Mouse (Mus musculus) megakaryocyte progenitor cell, adult 5-6 weeks (primary cell): ENCODE results near the gene S100a13. TPM values are rescaled to one million over a fixed set of nuclear protein-coding genes. Genes with fewer than 3 reads are reported as not detected.
A peak's percentile ranks its signal among the peaks of the same experiment; 100 is the strongest.

Experiments
- ATAC-seq: replicated peaks from 2 replicates; pipeline ENCODE4 v1.8.0; 2016; ENCODE audit warnings: mild to moderate bottlenecking, moderate TSS enrichment, inconsistent platforms; ENCODE audit not compliant: poor library complexity
- total RNA-seq, 2 experiments: library from RNA; stranded (forward) in 1 of 2; stranded (reverse) in 1 of 2; fragments of 157-497, 149-512 nt in 1 of 2; fragments of 200-1000 nt in 1 of 2; gene quantifications; 2 replicates each; pipeline versions ENCODE4 v1.2.3 to v1.2.4; 2015 to 2017

The S100a13 gene
- total RNA-seq, 2 experiments from 2014 or later, result 49.3 to 84.2 TPM

- ATAC-seq, result no peak
Observed at GRCm38 (mm10) chr3:90506362-90506761, 7.9 kb upstream of the S100a13 start.

- no peak for ATAC-seq
Observed at GRCm38 (mm10) chr3:90508287-90508949, 5.8 kb upstream of the S100a13 start.

- peak; percentile 80 for ATAC-seq
Observed at GRCm38 (mm10) chr3:90508950-90509746, 5.1 kb upstream of the S100a13 start, which contains the start of gene Chtop. TSS of gene Chtop (minus strand) at chr3:90509498.

GRCm38 (mm10) chr3:90509747-90510123 is 4.5 kb upstream of the S100a13 start:
- no peak for ATAC-seq

- ATAC-seq, result no peak
Observed at GRCm38 (mm10) chr3:90512276-90512675, 2.0 kb upstream of the S100a13 start.

- ATAC-seq, result no peak
Observed at GRCm38 (mm10) chr3:90512948-90513642, 1.1 kb upstream of the S100a13 start.

GRCm38 (mm10) chr3:90514691-90515090 is 456 bp downstream of the S100a13 start:
- peak; percentile 78 for ATAC-seq

GRCm38 (mm10) chr3:90515242-90515641 is 1.0 kb downstream of the S100a13 start:
- ATAC-seq, result no peak

- ATAC-seq, result no peak
Observed at GRCm38 (mm10) chr3:90515789-90516188, 1.6 kb downstream of the S100a13 start.

GRCm38 (mm10) chr3:90517711-90518110 is 3.5 kb downstream of the S100a13 start:
- no peak for ATAC-seq

- ATAC-seq, result peak; percentile 98
Observed at GRCm38 (mm10) chr3:90525421-90525820, 11.2 kb downstream of the S100a13 start.

- no peak for ATAC-seq
Observed at GRCm38 (mm10) chr3:90526076-90526475, 11.8 kb downstream of the S100a13 start.

- peak; percentile 84 for ATAC-seq
Observed at GRCm38 (mm10) chr3:90526580-90526979, 12.3 kb downstream of the S100a13 start, which contains the start of gene S100a14. TSS of gene S100a14 (plus strand) at chr3:90526856.

- ATAC-seq, result no peak
Observed at GRCm38 (mm10) chr3:90527291-90527873, 13.1 kb downstream of the S100a13 start.

GRCm38 (mm10) chr3:90531713-90532112 is 17.5 kb downstream of the S100a13 start:
- no peak for ATAC-seq

- no peak for ATAC-seq
Observed at GRCm38 (mm10) chr3:90535446-90535845, 21.2 kb downstream of the S100a13 start.

GRCm38 (mm10) chr3:90537141-90537904 is 23.1 kb downstream of the S100a13 start, which contains the start of gene S100a16:
TSS of gene S100a16 (plus strand) at chr3:90537254.
- ATAC-seq, result no peak

GRCm38 (mm10) chr3:90537905-90538296 is 23.7 kb downstream of the S100a13 start:
- ATAC-seq, result no peak

GRCm38 (mm10) chr3:90540904-90541303 is 26.7 kb downstream of the S100a13 start:
- ATAC-seq, result no peak

GRCm38 (mm10) chr3:90549676-90550420 is 35.6 kb downstream of the S100a13 start:
- no peak for ATAC-seq
